Mouse (Mus musculus): ENCODE data around the gene Galntl6.

- TF ChIP-seq MAFK (IDR thresholded peaks at IDR 0.05; ENCODE audit: insufficient read depth, low read depth, low read length): no peak
- no peak for TF ChIP-seq CHD2 (IDR thresholded peaks at IDR 0.05; ENCODE audit: low read depth, low read length)
- no peak for TF ChIP-seq HCFC1 (IDR thresholded peaks at IDR 0.05; ENCODE audit: borderline replicate concordance, insufficient read depth, low read length)
- no peak for TF ChIP-seq ZNF384 (IDR thresholded peaks at IDR 0.05; ENCODE audit: low read depth, low read length)
- TF ChIP-seq ZC3H11A (IDR thresholded peaks at IDR 0.05; ENCODE audit: borderline replicate concordance, low read depth, low read length): no peak
Observed at GRCm38 (mm10) chr8:57923130-57923529, 989.3 kb downstream of the Galntl6 start.

All from ES-E14 (cell line).